Mouse (Mus musculus): ENCODE measurements around the gene Hsf5.

Hsf5 gene

DNA sequence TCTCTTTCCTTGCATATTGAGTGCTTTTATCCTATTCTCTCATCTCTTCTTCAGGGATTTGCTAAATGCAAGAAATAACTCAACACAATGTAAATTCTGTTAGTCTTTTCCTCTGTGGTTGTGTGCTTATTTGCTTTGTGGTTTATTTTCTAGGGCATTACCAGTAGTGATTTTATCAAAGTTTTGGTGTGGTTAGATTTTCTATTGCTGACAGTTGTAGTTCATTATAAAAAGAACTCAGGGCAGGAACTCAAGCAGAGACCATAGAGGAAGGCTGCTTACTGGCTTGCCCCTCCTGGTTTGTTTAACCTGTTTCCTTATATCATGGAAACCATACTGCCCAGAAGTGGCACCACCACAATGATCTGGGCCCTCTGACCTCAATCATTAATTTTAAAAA, 25.9 kb downstream of the Hsf5 start:
- DNase-seq: no peak

DNA sequence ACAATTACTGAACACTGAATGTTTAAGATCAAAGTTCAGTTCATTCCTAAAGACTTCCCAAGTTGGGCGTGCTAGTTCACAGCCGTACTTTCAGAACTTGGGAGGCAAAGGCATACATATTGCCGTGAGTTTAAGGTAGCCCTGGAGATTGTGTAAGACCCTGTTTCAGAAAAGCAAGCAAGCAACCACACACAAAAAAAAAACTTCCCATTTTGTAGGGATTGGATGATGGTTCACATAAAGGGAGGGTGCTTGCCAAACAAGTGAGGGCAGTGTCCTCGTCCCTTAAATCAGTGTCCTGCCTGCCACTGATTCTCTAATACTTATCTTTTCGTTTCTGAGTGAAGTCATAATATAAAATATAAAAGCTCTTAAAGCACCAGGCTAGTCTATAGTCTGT, 37.7 kb downstream of the Hsf5 start:
- no peak for DNase-seq

DNA sequence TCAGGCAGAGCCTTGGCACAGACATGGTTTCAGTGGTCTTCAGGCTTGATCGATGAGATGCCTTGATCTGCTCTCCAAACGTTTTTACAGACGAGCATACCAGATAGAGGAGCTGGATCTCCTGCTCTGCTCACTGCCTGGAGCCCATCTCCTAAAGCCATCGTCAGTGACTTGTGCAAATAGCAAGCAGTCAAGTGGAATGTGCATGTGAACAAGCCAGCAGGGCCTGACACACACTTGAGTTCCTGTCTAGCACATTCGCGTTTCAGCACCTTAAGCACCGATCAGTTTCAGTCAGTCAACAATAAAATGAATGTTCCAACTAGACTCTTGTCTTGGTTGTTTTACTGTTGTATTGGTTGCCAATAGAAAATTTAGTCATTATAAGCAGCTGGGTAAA, 42.3 kb downstream of the Hsf5 start:
- peak in 1 of 2 experiments; percentile 58 for DNase-seq

DNA sequence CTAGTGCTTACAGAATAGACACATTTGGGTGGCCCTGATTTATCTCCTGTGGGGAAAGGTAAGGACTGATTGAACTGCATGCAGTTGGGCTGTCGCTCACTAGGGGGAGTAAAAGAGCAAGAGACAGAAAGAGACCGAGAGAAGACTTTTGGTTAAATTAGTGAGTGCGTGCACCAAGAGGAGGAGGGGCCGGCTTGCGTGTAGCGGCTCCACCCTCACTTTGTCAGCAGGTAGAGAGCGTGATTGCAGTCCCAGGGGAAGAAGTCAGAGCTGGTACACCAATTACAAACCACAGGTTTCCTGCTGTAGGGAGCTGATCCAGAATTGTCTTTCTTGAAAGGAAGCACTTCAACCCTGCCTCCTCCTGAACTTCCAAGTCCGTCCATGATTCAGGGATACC, 45.4 kb downstream of the Hsf5 start, which contains the start of gene Rnf43:
Gene Rnf43, plus strand, starts transcription at position 316 of the 400 bp plus-strand sequence.
- DNase-seq: peak; percentile 92 to 95

DNA sequence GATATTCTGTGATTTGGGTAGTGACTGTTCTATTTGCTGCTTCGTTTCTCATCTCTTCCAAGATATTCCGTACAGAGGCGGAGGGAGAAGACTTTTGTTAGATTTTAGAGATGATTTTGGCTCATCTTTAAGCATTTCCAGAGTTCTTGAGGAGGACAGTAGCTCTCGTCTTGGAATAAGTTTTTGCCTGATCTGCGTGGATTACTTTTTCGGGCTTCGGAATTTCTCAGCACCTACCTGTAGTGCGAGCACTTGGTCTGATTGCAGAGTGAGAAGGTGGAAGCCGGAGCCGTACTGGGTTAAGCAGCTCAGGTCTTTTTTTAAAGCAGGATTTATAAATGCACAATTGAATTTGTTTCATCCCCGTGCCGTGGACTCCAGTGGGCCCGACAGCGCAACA, 45.9 kb downstream of the Hsf5 start:
- DNase-seq: no peak

DNA sequence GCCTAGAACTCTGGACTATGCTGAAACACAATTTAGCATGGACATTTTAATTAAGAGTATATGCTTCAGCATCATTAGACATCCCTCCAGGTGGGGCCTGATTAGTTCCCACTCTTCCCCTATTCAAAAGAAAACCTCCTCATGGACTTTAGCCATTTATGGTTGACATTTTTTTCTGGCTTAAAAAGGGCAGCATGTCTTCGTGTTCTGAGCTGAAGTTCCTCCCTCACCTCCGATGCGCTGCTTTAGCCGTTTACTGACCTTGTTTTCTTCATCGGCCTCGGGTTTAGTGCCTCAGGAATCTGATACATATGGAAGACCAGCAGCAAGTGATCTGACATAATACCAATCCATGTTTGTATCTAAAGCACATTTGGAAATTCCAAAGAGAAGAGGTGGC, 47.0 kb downstream of the Hsf5 start:
- no peak for DNase-seq

DNA sequence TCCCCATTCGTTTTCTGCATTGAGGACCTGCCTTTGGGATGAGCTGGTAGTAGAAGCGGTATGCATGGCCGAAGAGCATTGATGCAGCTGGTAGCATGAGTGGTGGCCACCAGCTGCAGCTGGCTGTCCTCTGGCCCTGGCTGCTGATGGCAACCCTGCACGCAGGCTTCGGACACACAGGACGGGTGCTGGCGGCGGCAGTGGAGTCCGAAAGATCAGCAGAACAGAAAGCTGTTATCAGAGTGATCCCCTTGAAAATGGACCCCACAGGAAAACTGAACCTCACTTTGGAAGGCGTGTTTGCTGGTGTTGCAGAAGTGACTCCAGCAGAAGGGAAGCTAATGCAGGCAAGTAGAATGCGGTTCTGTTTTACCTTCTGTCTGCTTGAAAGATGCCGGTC, 47.6 kb downstream of the Hsf5 start:
- peak; percentile 9 to 10 for DNase-seq

DNA sequence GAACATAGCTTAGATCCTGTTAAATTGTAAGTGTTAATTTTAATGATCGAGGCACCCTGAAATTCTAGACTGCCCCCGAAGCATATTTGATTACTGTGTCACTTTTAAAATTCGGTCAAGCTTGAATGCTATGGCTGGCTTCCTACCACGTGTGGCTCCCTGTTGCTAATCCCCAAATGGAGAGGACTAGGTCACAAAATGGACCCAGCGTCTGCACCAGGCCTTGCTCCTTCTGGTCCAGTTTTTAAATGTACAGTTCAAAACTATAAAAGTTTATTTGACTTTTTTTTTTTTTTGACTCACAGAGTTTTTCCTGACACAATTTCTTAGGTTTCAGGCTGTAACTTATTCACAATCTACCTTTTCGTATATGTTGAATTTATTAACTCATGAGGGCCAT, 48.3 kb downstream of the Hsf5 start:
- DNase-seq: peak in 1 of 2 experiments; percentile 12

DNA sequence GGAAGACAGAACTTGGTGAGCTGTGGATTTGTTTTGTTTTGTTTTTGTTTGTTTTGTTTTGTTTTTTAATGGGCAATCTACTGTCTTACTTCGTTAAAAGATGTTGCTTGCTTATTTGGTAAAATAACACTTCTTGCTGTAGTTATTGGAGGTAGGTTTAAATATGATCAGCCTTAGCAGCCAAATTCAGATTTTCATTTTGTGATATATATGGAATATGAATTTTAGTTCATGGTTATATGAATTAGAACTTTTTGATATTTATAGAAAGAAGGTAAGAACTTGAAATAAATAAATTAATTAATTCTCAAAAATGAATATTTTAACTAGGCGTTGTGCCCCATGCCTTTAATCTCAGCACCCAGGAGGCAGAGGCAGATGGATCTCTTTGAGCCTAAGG, 48.7 kb downstream of the Hsf5 start:
- no peak for DNase-seq

DNA sequence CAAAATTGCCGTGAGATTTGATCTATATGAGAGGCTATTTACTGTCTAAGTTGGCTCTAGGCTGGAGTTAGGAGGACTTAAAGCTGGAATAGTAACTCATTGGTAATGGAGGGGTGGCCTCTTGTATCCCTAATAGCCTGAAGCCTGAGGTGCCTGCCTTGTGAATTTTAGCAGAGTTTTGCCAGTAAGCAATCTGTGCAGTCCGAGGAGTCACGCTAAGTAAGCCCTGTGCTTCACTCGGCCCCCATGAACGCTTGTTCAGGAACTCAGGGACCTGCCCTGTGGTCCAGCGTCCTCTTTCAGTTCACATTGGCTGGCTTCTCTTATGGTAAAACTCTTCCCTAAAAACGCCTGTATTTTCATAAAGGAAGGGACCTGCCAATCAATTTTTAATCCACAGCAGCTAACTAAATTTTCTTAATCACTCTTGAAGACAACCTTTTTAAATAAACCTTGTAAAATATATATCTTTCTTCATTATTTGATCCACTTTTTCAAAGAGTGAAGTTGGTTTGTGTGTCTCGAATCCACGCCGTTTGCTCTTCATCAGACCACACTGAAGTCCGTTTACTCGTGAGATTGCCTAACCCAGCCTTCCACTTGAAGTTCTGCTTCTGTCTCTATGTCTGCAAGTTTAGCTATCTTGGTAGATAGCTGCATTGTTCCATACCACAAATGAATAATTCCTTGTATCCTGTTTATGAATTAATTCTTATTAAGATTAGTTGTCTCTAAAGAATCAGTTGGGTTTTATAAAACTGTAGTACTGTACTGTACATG, 49.5 kb downstream of the Hsf5 start:
- DNase-seq: no peak

DNA sequence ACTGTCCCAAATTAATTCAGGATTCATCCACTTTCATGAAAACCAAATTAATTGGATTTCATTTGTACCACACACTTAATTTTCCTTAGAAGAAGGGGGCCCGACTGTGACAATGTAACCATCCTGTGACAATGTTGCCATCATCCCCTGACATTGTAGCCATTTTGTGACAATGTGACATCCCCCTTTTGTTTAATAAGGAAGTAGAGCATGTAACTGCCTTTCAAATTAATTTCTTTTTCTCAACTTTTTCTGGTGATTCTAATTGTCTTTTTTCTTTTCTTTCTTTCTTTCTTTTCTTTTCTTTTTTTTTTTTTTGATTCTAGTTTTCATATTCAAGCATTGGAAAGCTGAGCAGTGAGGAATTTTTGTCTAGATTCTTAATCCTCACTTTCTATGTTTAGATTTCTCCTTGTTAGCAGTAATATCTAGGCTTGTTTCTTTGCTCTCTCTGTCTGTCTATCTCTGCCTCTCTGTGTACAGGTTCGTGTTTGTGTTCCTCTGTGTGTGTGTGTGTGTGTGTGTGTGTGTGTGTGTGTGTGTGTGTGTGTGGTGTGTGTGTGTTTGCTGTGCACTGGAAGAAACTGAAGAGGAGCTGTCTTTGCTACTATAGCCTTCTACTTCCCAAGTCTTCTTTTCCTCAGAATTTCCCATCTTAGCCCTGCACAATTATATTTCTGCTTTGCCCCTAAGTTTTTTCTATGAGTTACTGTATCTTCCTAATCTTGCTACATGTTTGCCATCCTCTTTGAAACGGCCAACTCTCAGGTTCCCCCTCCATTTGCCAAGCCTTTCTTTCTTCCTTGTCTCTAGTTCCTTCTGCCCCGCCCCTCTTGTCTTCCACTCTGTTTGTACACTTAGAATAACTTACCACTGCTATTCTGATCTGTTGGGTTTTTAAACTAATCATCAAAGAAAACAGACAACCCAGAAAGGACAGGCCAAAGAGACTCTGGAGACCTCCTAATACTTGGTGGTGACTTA, 50.4 kb downstream of the Hsf5 start:
- peak in 1 of 2 experiments; percentile 12 for DNase-seq

DNA sequence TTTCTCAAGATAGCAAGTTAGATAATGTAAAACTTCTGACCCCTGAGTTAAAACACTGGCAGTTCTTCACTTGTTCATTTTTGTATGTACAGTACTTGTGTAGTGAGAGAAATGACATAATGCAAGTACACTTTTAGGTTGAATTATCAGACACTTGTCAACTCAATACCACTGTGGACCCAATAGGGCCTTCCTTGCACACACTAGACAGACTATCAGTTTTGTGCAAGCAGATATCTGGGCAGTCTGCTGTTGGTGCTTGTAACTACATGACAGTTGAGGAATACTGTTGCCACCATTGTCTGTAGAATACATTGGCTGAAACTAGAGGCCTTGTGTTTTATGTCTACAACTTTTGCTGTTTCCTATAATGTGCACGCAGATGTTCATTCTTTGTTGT, 56.3 kb downstream of the Hsf5 start:
- no peak for DNase-seq

DNA sequence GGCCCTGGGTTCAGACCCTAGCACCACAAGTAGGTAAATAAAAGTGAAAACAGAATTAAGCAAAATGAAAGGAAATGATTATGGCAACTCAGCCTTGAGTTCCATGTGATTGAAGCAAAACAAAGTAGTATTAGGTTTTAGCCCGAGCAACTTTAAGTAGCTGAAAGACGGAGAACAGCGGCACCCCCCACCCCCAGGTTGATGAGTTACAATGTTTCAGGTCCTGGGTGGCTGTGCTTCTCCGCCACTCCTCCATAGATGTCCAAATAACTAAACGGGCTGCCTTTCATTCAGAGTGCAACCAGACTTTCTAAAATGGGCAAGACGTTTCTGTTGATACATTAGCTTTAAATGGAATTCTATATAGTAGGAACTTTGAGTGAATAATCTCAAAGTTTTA, 58.6 kb downstream of the Hsf5 start:
- no peak for DNase-seq

DNA sequence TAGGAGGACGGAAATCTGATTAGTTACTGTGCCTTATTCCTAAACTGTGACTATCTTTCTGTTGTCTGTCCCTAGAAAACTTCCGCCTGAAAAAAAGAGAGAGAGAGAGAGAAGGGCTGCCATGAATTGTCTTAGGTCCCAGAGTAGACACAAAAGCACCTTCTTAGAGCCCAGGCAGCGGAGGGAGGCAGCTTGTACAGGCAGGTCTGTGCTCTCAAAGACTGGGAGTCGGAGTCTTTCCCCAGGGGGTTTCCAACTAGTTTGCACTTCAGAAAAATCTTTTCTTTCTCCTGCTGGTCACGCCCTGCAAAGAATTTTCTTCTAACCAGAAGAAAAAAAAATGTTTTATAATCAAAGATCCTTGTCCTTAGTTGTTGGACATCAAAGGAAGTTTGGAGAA, 60.8 kb downstream of the Hsf5 start:
- no peak for DNase-seq

DNA sequence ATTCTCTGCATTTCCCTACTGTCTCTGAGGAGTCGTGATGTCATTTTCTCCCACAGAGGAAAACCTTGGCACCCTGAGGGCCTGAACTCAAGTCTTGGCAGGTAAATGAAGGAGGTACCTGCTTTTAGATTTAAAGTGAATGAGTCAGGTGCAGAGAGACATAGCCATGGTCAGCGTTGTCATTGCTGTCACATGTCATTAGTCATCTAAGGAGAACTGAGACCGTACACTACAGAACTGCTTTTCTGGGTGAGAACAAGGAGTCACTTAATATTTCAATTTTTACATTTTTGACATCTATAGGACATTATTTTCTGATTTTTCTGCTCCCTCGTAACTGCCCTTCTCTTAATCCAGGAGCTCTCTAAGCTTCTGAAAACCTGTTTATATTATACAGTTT, 61.6 kb downstream of the Hsf5 start:
- DNase-seq: no peak

DNA sequence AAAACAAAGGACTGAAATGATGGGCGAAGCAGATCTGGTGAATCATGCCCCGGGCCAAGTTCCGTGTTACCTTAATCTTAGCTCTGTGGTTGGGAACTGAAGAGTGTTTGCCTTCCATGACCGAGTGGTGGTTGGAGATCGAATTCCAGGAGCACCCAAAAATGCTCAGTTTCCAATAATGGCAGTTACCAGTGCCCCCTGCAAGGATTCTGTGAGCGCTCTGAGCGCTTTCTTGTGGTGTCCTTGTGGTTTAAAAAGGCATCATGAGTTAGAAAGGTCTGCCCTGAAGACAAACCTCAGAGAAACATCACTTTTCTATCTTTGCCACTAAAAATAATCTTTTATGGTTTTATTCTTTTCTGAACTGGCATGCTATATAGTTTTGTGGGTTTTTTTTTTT, 62.0 kb downstream of the Hsf5 start:
- no peak for DNase-seq

DNA sequence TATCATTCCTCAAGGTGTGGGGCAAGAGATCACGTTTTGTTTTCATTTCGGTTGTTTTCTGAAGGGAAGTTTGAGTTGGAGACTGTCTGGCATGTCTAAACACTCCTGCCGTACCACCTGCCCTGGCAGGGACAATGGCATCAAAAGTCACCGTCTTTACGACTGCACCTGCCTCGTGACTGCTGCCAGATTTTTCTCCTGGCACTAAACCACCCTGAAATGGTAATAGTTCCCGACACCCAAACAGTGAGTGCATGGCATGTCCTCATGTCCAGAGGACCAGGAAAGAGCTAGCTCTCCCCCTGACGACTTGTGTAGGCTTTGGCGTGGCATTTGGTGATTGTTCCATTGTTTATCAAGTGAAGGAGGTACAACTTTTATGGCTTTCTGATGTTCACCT, 63.8 kb downstream of the Hsf5 start:
- peak in 1 of 2 experiments; percentile 54 for DNase-seq

DNA sequence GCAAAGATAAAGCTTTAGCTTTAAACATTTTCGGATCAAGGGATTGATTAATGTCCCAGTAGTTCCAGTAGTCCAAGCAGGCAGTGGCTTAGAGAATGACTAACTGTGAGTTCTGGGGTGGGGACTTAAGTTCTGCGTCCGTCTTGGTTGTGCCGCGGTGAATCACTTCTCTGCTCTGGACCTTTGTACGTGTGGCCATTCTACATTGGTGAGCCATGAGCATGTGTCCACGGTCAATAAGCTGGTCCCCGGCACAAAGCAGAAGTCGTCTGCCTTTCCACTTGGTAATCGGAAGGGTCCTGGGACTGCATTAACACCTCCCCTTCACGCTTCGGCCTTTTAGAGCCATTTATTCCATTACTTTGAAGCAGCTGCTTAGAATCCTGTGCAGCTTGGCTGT, 65.1 kb downstream of the Hsf5 start:
- no peak for DNase-seq

DNA sequence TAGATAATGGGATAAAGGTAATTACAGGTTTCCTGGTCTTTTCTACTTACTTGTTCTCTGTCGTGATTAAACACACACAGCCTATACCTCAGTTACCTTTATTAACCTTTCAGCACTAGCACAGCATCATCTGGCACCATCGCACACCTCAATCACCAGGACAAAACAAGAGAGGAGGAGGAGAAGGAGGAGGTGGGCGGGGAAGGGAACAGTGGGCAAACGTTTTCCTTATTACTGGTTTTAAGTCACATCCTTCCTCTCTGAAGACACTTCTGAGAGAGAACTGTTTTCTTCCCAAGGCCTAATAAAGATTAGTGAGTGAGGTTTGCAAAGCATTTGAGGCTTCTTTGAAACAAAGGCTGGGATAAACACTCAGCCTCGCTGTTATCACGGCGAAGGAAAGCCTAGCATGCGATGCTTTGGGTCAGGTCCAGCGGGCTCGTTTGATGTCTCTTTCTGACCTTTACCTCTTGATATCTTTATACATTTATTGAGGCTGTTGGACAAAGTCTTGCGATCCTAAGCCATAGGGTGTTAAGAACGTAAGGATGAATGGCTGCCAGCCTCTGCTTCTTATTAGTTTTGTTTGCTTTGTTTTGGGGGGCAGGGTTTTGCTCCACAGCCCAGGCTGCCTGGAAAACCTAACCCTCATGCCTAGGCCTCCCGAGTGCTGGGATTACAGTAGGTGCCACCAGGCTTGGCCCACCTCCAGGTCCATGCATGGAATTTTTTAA, 66.0 kb downstream of the Hsf5 start:
- no peak for DNase-seq

DNA sequence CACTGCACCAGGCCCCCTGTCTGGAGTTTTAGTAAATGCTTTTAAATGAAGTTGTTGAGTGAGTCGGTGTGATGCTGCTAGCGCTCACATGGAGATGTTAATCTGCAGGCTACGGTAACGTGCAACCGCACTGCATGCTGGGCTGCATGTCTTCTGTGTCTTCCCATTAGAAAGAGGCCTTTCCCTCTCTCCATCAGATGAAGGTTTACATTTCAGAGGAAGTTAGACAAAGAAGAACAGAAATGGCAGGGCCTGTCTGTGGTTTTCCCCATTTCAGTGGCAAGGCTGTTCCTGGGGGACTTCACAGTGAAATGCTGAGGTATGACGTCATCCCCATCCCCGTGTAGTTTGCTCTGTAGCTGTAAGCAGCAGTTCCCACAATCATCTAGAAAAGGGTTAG, 69.4 kb downstream of the Hsf5 start:
- no peak for DNase-seq

DNA sequence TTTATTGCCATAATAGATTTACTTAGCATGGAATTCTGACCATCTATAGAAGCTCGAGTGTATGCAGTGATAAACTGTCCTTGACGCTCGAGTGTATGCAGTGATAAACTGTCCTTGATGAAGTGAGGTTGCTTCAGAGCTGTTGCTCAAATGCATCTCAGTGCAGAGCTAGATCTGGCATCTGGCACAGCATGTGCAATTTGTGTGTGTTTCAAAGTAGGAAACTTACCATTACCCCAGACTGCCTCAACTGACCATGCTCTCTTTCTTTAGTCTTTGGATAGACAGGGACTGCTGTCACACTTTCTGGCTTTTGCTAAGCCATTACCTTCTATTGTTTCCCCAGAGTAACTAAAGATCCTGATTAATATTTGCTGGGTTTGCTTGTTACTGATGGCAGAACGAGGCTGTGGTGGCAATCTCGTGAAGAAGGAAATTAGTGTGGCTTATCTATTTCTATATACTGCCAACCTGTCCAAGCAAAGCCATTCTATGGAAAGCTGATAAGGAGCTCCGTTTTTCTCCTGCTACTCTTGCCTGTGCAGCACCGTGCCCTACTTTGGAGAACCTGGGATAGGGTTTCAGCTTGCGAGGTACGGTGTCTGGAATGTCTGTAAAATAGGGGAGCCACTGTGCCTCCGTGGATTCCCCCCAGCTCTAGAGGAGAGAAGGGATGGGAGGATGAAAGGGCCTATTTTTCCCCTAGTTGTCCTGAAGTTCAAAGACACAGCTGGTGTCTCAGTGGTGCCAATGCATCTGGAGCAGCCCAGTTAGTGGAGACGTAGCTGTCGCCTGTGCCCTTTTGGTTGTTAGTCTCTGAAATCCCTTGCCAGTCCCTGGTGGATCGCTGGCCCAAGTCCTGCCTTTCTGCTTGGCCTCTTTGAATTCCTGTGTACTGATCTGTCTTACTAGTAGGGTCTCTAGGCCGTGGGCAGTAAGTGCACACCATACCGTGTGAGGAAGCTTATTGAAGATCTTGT, 70.6 kb downstream of the Hsf5 start:
- no peak for DNase-seq

Data from lung, adult 18-20 months (tissue).